Mouse (Mus musculus) left cerebral cortex, adult 8-10 months (tissue): ENCODE results near the gene Slc26a11. TPM values are rescaled to one million over a fixed set of nuclear protein-coding genes. Genes with fewer than 3 reads are reported as not detected.
"Not testable (repeated sequence)": the region's sequence is repeated elsewhere in the genome, so short reads cannot be mapped to it uniquely, and the experiment has no call there.

Source experiments
- DNase-seq, 2 experiments: peaks; one replicate each; pipeline ENCODE4 v3.0.0; 2022; ENCODE audit warnings: low spot score in 2 of 2
- total RNA-seq, 4 experiments: library from RNA; stranded (reverse); gene quantifications; 2 replicates each; pipeline ENCODE4 v1.2.4; 2022

The Slc26a11 gene
- total RNA-seq, 4 experiments from 2014 or later, result 3.3 to 4.8 (median 3.8) TPM

DNA sequence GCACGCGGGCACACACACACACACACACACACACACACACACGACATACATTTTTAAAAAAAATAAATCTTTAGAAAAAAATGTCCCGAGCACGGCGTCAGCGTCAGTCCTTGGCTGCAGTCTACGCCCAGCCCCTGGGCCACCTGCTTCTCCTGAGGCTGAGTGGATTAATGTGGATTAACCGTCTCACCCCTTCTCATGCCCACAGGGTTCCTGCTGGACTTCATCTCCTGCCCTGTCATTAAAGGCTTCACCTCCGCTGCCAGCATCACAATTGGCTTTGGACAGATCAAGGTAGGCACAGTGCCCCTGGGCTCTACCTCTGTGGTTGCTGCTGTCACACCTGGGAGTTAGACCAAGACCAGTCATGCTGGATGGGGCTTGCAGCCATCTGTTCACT, 3.7 kb downstream of the Slc26a11 start:
- DNase-seq, result no peak

DNA sequence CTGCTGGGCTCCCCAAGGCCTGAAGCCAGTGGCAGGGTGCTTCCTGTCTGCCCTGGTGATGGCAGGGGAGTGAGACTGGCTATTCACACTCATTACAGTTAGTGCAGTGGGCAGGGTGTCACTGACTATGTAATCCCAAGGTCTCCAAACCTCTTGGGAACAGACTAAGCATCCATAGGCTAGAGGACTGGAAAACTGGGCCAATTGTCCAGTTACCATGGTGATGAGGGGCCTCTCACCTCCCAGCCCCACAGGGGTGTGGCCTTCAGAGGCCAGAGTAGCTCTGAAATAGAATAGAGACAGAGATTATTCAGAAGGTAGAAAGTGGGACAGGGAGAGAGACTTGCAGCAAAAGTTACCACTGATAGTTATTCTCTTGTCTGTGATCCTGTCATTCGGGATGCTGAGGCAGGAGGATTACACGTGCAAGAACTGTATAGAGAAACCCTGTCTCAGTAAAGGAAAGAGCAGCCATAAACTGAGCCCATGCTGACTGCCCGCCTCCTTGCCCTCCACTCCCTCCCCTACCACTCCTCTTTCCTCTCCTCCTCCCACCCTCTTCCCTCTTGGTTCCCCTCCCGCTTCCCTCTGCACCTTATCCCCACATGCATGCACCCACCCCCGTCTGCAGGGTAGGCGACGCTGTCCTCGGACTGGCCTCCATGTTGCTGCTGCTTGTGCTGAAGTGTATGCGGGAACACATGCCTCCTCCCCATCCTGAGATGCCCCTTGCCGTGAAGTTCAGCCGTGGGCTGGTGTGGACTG, 7.6 kb downstream of the Slc26a11 start:
- DNase-seq, result no peak

DNA sequence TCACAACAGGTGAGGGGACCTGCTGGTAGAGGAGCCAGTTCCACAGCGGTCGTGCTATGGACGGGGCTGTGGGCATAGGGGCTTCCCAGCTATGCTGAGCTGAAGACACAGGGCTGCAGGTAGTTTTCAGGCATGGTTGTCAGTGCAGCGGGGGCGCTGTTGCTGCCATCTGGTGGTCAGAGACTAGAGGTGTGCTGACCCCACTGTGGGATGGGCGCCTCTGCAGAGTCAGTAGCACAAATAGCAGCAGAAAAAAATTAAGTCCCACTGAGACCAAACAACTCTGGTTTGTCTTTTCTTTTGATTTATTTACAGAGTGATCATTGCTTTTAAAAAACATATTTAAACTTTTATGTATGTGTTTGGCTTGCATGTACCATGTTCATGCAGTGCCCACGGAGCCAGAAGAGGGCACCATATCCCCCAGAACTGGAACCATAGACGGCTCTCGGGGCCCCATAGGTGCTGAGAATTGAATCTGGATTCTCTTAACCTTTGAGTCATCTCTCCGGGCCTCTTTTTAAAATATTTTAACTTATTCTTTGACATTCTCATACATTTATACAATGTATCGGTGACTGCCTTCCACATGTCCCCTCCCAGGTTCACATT, 8.3 kb downstream of the Slc26a11 start:
- DNase-seq, result peak in 1 of 2 experiments; percentile 32

DNA sequence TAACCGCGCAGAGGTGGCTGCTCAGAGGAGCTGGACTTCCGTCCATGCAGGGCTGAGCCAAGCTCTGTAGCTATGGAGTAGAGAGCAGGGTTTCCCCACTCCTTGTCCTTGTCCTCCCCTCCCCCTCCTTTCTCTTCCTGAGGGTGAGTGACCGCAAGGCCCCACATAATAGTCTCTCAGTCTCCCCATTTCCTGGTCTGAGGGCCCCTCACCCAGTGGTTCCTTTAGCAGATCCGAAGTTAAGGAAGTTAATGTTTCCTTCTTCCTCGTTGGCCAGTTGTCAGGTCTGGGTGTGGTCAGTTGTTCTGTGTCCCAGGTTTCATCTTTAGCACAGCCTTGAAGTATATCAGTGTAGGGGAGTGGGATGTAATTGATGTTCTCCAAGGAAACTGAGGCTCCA, 20.1 kb downstream of the Slc26a11 start:
- no peak for DNase-seq

DNA sequence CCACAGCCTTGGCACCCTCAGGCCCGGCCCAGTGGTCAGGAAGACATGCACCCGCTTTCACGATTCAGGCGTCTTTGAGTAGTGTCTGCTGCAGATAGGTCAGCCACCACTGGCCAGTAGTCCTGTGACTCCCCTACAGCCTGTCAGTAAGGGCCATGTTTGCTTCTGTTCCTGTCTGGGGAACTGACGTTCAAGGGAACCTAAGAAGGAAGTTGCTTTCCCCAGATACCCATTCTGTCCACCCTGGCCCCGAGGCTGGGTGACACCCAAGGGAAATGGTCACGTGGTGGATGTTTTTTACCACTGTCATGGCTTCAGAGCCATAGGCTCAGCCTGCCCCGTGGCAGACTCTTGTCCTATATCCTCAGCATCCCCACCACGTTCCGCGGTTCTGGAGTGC, 22.0 kb downstream of the Slc26a11 start:
- DNase-seq, result no peak

DNA sequence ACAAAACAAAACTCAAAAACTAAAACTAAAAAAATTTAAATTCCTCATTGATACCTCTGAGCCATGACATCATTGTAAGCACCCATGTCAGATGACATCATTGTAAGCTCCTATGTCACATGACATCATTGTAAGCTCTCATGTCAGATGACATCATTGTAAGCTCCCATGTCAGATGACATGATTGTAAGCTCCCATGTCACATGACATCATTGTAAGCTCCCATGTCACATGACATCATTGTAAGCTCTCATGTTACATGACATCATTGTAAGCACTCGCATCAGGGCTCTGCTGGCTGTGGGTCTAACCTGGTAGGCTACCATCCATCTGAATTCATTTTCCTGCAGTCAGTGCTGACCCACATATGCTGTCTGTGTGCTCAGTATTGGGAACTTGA, 23.2 kb downstream of the Slc26a11 start:
- no peak for DNase-seq

GRCm38 (mm10) chr11:119381631-119382337, 26.4 kb downstream of the Slc26a11 start:
- no peak for DNase-seq

- DNase-seq, result no peak
Observed at GRCm38 (mm10) chr11:119382338-119382850, 27.0 kb downstream of the Slc26a11 start.

DNA sequence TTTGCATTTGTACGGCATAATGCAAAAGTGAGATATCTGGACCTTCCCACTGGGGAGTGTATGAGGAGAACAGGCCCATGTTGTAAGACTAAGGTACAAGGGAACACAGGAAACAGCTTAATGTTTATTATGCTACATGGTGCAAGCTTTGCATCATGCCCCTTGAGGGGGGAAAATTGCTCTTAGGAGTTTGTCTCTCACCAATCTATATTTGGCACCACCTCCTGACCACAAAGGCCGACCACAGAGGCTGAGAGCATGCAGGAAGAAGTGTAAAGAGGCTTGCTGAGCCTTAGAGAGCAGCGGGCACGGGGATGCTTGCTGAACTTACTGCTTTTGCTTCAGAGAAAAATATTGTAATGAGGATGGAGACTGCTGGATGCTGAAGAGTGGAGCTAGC, 29.5 kb downstream of the Slc26a11 start:
- no peak for DNase-seq

- no peak for DNase-seq
Observed at GRCm38 (mm10) chr11:119386306-119386705, 30.9 kb downstream of the Slc26a11 start.

DNA sequence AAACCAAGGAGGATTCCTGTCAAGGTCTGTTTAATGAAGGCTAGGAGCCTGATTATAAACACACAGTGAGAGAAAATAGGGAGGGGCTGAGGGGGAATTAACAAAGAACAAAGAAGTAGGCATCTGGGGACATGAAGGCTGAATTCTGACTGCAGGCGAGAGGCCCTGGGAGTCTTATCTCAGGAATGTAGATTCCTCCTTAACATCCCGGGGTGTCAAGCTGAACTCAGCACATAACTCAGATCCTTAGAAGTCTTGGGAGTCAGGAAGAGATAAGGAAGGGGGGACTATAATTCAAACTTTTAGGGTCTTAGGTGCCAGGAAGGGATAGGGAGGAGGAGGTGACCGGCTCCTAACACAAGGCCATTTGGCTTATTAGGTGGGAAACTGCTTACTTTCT, 31.9 kb downstream of the Slc26a11 start:
- DNase-seq, result not testable (repeated sequence)

DNA sequence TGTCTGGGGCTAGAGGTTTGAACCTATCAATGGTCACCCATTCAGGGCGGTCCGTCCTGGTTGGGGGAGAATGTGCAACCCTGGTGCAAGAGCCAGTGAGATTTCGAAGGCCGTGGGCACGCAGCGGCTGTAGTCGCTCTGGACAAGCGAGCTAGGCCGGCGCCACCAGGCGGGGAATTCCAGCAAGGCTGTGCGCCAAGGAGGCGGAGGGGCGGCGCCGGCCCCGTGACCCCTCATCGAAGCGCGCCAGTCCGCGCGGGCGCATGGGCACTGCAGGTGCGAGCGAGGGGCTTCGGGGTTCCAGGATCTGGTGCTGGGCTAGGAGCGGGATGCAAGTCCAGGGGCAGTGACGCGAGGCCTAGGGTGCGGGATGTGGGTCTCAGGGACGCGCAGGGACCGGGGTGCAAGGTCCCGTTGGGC, 34.5 kb downstream of the Slc26a11 start:
- DNase-seq, result peak; percentile 18 to 28

GRCm38 (mm10) chr11:119390271-119391231, 35.2 kb downstream of the Slc26a11 start:
- peak; percentile 18 to 29 for DNase-seq

DNA sequence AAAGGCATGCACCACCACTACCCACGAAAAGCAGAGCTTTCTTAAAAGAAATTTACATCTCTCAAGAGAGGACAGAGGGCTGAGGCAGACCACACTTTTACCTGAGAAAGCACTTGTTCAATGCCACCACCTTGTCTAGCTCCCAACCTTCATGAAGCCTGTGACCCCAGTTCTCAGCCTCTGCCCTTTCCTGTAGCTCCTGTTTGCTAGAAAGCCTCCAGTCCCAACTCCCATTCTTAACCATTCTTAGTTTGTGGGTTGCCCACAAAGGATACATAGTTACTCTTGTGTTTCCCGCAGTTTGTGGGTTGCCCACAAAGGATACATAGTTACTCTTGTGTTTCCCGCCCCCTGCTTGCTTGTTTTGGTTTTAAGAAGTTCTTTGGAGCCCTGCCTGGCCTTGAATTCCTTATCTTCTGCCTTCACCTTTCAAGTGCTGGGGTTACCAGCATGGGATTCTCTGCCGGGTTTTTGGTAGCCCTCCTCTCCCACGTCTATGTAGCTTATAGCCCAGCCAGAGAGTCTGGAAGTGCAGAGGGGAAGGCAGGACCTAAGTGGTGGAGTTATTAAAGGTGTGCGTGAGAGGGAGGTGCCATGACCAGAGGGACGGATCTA, 36.1 kb downstream of the Slc26a11 start:
- DNase-seq, result no peak

DNA sequence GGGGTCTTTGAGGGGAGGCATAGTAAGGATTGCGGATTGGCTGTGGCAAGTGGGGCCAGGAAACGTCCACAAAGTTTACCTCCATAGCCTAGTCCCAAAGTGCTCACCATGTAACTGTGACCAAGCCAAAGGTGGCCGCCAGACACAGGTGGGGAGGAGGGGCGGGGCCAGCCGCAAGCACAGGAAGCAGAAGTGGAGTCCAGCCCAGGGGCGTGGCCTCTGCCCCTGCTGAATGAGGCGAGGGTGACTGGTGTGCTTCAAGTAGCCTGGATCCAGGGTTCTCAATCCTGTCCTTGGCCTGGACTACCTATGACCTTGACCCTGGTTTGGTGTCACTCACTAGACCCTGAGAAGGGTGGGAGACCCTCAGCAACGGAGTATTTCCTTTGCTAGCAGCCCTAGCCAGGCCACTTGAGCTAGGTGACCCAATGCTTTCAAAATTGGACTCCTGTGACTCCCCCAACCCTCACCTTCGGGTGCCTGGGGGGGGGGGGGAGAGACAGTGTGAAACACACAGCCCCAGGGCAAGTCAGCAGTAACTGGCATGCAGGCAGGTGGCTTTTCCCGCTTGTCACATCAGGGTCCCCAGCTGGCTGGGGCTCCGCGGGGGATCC, 36.8 kb downstream of the Slc26a11 start:
- DNase-seq, result no peak

- DNase-seq, result peak in 1 of 2 experiments; percentile 12
Observed at GRCm38 (mm10) chr11:119392800-119393482, 37.6 kb downstream of the Slc26a11 start, which contains the start of gene Rnf213. Rnf213 (plus strand) TSS chr11:119393100.

DNA sequence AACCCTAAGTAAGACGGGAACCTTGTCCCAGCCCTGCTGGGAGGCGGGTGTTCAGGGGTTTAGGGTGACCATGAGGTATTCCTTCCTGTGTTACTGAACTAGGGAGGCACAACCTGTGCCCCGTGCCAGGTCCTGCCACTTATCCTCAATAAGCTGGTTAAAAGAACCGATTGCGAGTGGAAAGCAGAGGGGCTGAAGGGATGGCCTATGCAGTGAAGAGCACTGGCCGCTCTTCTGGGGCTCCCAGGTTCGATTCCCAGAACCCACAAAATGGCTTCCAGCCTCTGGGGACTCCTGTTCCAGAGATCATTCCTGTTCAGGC, 38.1 kb downstream of the Slc26a11 start:
- no peak for DNase-seq

GRCm38 (mm10) chr11:119394210-119394609, 38.9 kb downstream of the Slc26a11 start:
- DNase-seq, result no peak

DNA sequence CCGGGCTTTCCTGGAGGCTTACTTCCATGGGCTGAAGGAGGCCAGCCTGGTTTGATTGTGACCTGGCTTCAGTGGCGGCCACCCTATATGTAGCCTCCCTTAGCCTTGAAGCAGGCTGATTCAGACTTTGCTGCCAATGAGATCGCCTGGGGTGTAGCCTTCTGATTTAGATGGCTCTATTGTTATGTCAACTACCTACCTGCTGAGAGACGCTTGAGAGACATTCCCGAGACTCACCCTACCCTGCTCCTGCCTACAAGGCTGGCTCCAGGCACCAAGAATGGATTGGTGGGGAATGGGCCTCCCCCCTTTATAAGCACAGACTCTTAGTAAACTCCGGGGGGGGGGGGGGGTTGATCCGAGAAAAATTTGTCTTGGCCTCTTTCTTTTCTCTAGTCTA, 40.0 kb downstream of the Slc26a11 start:
- no peak for DNase-seq

DNA sequence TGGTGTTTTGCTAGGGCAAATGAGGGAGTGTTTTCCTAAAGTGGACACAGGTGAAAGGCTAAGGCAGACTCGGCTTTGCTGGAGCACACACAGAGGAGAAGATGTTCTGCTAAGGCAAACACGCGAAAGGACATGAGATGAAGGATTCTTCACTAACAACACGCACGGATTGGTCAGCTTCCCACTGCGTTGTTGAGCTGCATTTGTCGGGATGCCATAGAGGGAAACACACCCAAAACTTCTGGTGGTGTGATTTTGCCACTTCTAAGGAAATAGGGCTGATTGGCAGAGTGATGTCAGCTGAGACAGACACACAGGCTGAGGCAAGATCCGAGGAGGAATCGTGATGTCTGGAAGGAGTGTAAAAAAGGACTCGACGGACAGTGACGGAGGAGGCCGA, 40.6 kb downstream of the Slc26a11 start:
- DNase-seq, result no peak
